Mouse (Mus musculus) spleen, adult 10 weeks (tissue): ENCODE results near the gene Fkbp11. TPM values are rescaled to one million over a fixed set of nuclear protein-coding genes. Genes with fewer than 3 reads are reported as not detected.

Experiments
- polyA plus RNA-seq: library from polyadenylated mRNA; stranded (reverse); fragments of 350-450 nt; fragmentation: Illumina TruSeq; extraction: RNeasy Lipid Tissue Mini Kit (QIAGEN cat#74804); gene quantifications from one replicate; pipeline ENCODE4 v1.2.3, GENCODE M21; 2015; ENCODE audit warnings: low replicate concordance; ENCODE audit not compliant: insufficient read depth

The Fkbp11 gene
- polyA plus RNA-seq = 4.8 TPM

DNA sequence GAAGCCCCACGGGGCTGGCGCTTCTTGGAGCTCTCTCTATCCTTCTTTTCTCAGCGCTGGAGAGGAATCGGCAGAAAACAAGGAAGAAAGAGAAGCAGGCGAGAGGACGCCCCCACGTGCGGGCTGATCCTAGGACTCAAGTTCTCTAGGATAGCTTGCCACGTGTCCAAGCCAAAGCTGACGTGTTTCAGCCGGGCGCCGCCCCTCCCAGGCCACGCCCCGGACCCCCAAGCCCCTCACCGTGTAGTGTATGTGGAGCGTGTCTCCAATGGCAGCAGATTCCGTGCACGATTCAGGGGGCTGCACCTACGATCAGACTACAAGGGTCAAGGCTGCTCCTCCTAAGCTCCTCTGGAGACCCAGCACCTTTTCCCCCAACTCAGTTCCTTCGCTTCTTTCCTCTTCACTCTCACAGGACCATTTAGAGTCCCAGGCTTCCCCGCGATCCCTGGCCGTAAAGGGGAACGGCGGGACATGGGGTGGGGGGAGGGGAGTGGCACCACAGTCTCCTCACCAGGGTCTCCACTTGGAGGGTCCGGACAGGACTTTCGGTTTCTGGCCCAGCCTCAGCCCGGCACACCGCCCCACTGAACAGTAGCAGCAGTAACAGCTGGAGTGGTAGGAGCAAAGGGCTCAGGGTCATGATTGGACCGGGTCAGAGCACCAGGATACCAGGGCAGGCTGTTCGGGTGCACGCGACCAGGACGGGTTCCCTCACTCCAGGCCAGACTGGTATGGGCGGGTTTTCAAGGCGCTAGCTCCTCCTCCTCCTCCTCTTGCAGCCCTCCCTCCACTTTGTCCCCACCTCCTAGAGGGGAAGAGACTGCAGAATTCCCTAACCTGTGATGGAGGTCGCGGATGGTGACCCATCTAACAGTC, at the start of gene Fkbp11:
Gene Fkbp11 (minus strand): TSS at position 756 of the 879 bp plus-strand sequence.

DNA sequence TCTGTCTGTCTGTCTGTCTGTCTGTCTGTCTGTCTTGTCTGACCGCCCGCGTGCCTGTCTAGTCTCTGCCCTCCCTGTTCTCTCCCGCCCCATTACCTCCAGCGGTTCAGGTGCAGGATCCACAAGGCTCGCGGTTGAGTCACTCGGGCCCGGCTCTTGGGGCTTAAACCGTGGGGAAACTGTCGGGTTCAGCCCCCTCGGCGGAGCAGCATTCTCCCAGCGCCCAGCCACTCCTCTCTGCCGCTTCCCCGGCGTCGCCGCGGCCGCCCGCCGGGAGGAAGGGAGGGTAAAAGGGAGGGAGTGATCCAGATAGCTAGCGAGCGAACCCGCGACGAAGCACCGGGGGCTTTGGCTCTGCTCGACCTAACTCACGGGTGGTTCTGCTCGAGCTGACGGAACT, 49.8 kb upstream of the Fkbp11 start, which contains the start of gene Wnt10b:
Gene Wnt10b (minus strand): TSS at position 389 of the 400 bp plus-strand sequence.

GRCm38 (mm10) chr15:98762670-98763529, 34.9 kb upstream of the Fkbp11 start, which contains the start of gene Arf3:
Arf3 (minus strand) TSS chr15:98763214.

GRCm38 (mm10) chr15:98707766-98708372, 20.1 kb downstream of the Fkbp11 start, which contains the start of gene Ccdc65:
Ccdc65 (plus strand) TSS chr15:98708207.

GRCm38 (mm10) chr15:98676940-98677728, 50.9 kb downstream of the Fkbp11 start, which contains the start of gene Rnd1:
Rnd1 (minus strand) TSS chr15:98677461.

Other genes with a start within 250 kb of the Fkbp11 start
- 0.81 TPM for gene Lalba, start 245.5 kb downstream of the Fkbp11 start, polyA plus RNA-seq
- gene Olfr279, start 235.8 kb downstream of the Fkbp11 start, polyA plus RNA-seq = not detected
- gene Kansl2, start 193.9 kb downstream of the Fkbp11 start, polyA plus RNA-seq = 76.0 TPM
- gene Ccnt1, start 157.3 kb downstream of the Fkbp11 start, polyA plus RNA-seq = 72.8 TPM
- not detected for gene 4930415O20Rik, start 157.2 kb downstream of the Fkbp11 start, polyA plus RNA-seq
- 13.1 TPM for gene Adcy6, start 118.1 kb downstream of the Fkbp11 start, polyA plus RNA-seq
- 7.6 TPM for gene Cacnb3, start 97.4 kb downstream of the Fkbp11 start, polyA plus RNA-seq
- 48.5 TPM for gene Ddx23, start 65.3 kb downstream of the Fkbp11 start, polyA plus RNA-seq
- gene Rnd1, start 50.7 kb downstream of the Fkbp11 start, polyA plus RNA-seq = 2.7 TPM
- not detected for gene Ccdc65, start 20.0 kb downstream of the Fkbp11 start, polyA plus RNA-seq
- 82.2 TPM for gene Arf3, start 35.0 kb upstream of the Fkbp11 start, polyA plus RNA-seq
- 0.59 TPM for gene Wnt10b, start 50.0 kb upstream of the Fkbp11 start, polyA plus RNA-seq
- not detected for gene Wnt1, start 61.7 kb upstream of the Fkbp11 start, polyA plus RNA-seq
- 0.06 TPM for gene Ddn, start 81.3 kb upstream of the Fkbp11 start, polyA plus RNA-seq
- gene Prkag1, start 103.3 kb upstream of the Fkbp11 start, polyA plus RNA-seq = 104 TPM
- gene Kmt2d, start 143.0 kb upstream of the Fkbp11 start, polyA plus RNA-seq = 76.8 TPM
- gene Rhebl1, start 166.3 kb upstream of the Fkbp11 start, polyA plus RNA-seq = 18.7 TPM
- 0.55 TPM for gene Dhh, start 170.3 kb upstream of the Fkbp11 start, polyA plus RNA-seq
- 64.6 TPM for gene Lmbr1l, start 190.0 kb upstream of the Fkbp11 start, polyA plus RNA-seq
- gene Tuba1b, start 206.4 kb upstream of the Fkbp11 start, polyA plus RNA-seq = 382 TPM
- not detected for gene Gm49450, start 225.4 kb upstream of the Fkbp11 start, polyA plus RNA-seq
- 104 TPM for gene Tuba1a, start 225.5 kb upstream of the Fkbp11 start, polyA plus RNA-seq